Mouse (Mus musculus) lung, postnatal 0 days (tissue): ENCODE measurements around the gene Nfs1.

Experiments used
- CTCF ChIP-seq: IDR thresholded peaks from 2 replicates; pipeline ENCODE4 v1.5.1; 2016; ENCODE audit warnings: antibody characterized with exemption, mild to moderate bottlenecking
- EP300 ChIP-seq: IDR thresholded peaks from 2 replicates; pipeline ENCODE4 v1.6.1; 2016; ENCODE audit warnings: antibody characterized with exemption, mild to moderate bottlenecking, control low read depth

DNA sequence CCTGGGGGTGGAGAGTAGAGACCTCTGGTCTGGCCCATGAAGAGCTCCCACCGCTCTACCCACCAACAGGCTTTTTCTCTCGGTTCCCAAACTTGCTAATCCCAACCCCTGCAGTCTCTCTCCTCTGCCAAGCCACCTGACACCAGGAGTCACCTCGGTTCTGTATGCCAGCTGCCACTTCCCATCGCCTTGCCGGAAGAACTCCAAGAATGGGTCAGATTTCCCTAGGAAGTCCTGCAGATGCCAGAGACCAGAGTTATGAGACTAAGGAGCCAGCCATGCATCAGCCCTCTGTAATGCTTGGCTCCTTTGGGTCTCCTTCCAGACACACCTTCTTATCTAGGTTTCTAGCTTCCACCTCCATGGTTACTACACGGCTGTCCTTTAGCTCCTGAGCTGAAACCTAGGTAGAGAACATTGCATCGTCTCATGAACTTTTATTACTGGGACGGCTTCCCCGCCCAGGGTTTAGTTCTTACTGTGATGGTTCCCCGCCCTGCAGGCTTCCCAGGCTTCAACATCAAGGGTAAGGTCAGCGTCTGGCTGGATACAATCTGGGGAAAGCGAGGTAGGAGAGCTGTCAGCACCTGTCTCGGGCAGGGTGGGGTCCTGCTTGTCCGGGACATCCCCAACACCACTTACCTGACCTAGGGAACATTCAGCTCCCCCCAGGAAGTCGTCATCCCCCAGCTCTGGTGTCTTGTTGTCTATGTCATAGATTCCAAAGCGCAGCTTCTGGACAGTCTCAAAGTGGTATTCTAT is 65.4 kb downstream of the Nfs1 start:
- no peak for TF ChIP-seq CTCF
- no peak for TF ChIP-seq EP300
